Mouse (Mus musculus) limb, embryonic 11.5 days (tissue): Measurements from ENCODE around the gene Dtd1. TPM values are rescaled to one million over a fixed set of nuclear protein-coding genes. Genes with fewer than 3 reads are reported as not detected.

Experiments
- ATAC-seq: fragments of 200-750 bp; cut with Nextera tagmentation; 2 replicates; pipeline ENCODE4 v1.8.0; 2017; ENCODE audit warnings: low read depth; ENCODE audit not compliant: insufficient number of reproducible peaks, low FRiP score, low TSS enrichment
- DNase-seq: peaks from one replicate; pipeline ENCODE4 v3.0.0-alpha.2; 2015; ENCODE audit warnings: low spot score
- H3K27ac ChIP-seq: fragments of 300-500 bp; sonication (generic); replicated peaks from 2 replicates; pipeline ENCODE4 v1.5.1; 2014; ENCODE audit warnings: low read depth, mild to moderate bottlenecking, low read length
- H3K27me3 ChIP-seq: fragments of 300-500 bp; sonication (generic); 2 replicates; pipeline ENCODE4 v1.6.1; 2014; ENCODE audit warnings: mild to moderate bottlenecking, low read length, mixed read lengths; ENCODE audit not compliant: control insufficient read depth, insufficient read depth
- H3K36me3 ChIP-seq: fragments of 300-500 bp; sonication (generic); 2 replicates; pipeline ENCODE4 v1.6.1; 2014; ENCODE audit warnings: mild to moderate bottlenecking, low read length, moderate library complexity, mixed read lengths; ENCODE audit not compliant: control insufficient read depth, insufficient read depth
- H3K4me1 ChIP-seq: fragments of 300-500 bp; sonication (generic); 2 replicates; pipeline ENCODE4 v1.6.1; 2014; ENCODE audit warnings: low read length, mixed read lengths; ENCODE audit not compliant: control insufficient read depth, insufficient read depth
- H3K4me2 ChIP-seq: fragments of 300-500 bp; sonication (generic); 2 replicates; pipeline ENCODE4 v1.6.1; 2014; ENCODE audit warnings: low read depth, mild to moderate bottlenecking, moderate library complexity; ENCODE audit not compliant: severe bottlenecking
- H3K4me3 ChIP-seq: fragments of 300-500 bp; sonication (generic); 2 replicates; pipeline ENCODE4 v1.5.1; 2014; ENCODE audit warnings: low read depth, low read length
- H3K9ac ChIP-seq: fragments of 300-500 bp; sonication (generic); 2 replicates; pipeline ENCODE4 v1.6.1; 2014; ENCODE audit warnings: mild to moderate bottlenecking, low read length
- H3K9me3 ChIP-seq: fragments of 300-500 bp; sonication (generic); 2 replicates; pipeline ENCODE4 v1.6.1; 2016; ENCODE audit warnings: low read length; ENCODE audit not compliant: control insufficient read depth
- WGBS: fragments of 180-500 bp; shearing (Covaris S2); extraction: QIAGEN DNeasy Blood & Tissue Kit; methylation state at CpG from one replicate; pipeline ENCODE4 v1.1.7; 2014; 5-methylcytosine and 5-hydroxymethylcytosine counted together
- polyA plus RNA-seq: library from polyadenylated mRNA; unstranded; fragments of >200 nt; fragmentation: Nextera tagmentation; extraction: Ambion mirVana; gene quantifications from 2 replicates; pipeline ENCODE4 v1.2.1, GENCODE M21; 2014

Dtd1 gene
- polyA plus RNA-seq, 1 experiment from 2014 or later = 40.7 TPM

DNA sequence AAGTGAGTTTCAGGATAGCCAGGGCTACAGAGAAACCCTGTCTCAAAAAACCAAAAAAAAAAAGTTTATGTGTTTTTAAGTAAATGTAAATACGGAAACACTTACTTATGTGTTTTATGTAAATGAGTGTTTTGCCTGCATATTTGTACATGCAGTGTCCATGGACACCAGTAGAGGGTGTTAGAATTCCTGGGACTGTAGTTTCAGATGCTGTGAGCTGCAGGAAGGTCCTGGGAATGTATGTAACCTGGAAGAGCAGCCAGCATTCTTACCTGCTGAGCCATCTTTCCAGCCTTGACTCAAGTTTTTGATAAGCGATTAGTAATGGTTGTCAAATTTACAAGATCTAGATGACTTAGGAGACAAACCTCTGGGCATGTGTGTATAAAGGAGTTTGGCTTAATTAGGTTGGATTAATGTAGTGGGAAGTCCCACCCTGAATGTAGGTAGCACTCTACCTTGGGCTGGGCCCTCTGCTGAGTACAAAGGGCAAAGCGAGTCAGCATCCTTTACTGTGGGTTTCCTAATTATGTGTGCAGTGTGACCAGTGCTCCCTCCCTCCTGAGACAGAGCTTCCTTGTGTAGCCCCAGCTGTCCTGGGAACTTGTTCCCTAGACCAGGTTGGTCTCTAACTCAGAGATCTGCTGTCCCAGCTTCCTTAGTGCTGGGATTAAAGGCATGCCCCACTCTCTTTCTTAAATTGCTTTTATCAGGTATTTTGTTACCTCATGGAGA is 101.9 kb downstream of the Dtd1 start:
- ATAC-seq (no peak), DNase-seq (no peak)
- H3K27ac ChIP-seq = no peak overlapping the region
- 88% methylated on average over 3 of the region's 3 CpGs for WGBS
- no peaks in the 10 kb centered on the region for H3K4me1 ChIP-seq
- H3K36me3 ChIP-seq = no peaks in the 10 kb centered on the region
- no peaks in the 10 kb centered on the region for H3K9me3 ChIP-seq
- H3K27me3 ChIP-seq = no peaks in the 10 kb centered on the region
- H3K4me2 ChIP-seq = no peak overlapping the region
- H3K9ac ChIP-seq = no peak overlapping the region
- no peak overlapping the region for H3K4me3 ChIP-seq

DNA sequence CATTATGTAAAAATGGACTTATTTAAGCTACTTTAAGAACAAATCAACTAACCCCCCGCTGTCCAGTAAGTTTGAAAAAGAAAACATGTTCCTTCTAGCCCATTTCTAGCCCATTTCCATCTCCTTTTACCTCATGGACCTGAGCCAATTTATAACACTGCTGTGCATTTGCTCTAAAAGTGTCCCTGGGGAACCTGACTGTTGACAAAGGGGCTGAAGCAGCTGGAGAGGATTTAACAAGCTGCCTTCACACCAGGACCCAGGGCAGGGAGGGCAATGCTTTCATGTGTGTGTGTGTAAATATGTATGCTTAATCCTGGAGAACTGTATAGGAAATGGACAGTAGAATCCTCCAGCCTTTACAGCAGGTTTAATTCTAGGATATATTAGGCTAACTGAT is 109.6 kb downstream of the Dtd1 start:
- no peak overlapping the region for H3K9ac ChIP-seq
- H3K4me1 ChIP-seq = peaks cover 5% of the 10 kb centered on the region; the same call in 1 of the 2 replicates
- ATAC-seq (no peak), DNase-seq (no peak)
- no peaks in the 10 kb centered on the region for H3K36me3 ChIP-seq
- H3K27me3 ChIP-seq = no peaks in the 10 kb centered on the region
- H3K27ac ChIP-seq = no peak overlapping the region
- 71% methylated on average over 1 of the region's 1 CpGs for WGBS
- no peak overlapping the region for H3K4me3 ChIP-seq
- H3K9me3 ChIP-seq = no peaks in the 10 kb centered on the region
- no peak overlapping the region for H3K4me2 ChIP-seq

DNA sequence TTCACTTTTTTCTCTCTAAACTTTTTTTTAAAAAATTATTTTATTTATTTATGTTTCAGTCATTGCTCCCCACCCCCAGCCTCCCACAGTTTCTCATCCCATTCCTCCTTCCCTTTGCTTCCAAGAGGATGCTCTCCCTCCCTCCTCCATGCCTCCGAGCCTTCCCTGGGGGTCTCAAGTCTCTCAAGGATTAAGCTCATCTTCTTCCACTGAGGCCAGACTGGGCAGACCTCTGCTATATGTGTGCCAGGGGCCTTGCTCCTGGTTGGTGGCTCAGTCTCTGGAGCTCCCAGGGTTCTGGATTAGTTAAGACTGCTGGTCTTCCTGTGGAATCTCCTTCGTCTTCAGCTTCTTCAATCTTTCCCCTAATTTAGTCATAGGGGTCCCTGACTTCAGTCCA is 110.0 kb downstream of the Dtd1 start:
- no peak for DNase-seq
- H3K9ac ChIP-seq = no peak overlapping the region
- no peaks in the 10 kb centered on the region for H3K27me3 ChIP-seq
- peaks cover 5% of the 10 kb centered on the region; the same call in 1 of the 2 replicates for H3K4me1 ChIP-seq
- no peak for ATAC-seq
- WGBS = 80% methylated on average over 2 of the region's 2 CpGs
- no peaks in the 10 kb centered on the region for H3K36me3 ChIP-seq
- H3K9me3 ChIP-seq = no peaks in the 10 kb centered on the region
- no peak overlapping the region for H3K4me2 ChIP-seq
- H3K27ac ChIP-seq = no peak overlapping the region
- no peak overlapping the region for H3K4me3 ChIP-seq

DNA sequence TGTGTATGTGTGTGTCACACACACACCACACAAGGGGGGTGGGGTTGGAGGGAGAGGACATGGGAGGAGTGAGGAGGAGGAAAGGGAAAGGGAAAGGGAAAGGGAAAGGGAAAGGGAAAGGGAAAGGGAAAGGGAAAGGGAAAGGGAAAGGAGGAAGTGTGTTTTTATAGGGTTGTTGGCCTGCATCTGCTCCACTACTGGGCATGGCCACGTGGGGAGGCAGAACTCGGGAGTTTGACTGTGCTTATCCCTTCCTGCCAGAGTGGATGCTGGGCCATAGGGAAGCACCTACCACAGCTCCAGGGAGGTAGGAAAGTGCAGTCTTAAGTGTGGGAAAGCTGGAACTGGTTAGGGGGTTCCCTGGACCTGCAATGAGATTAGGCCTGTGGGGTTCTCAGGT is 114.9 kb downstream of the Dtd1 start:
- H3K9me3 ChIP-seq = no peaks in the 10 kb centered on the region
- no peaks in the 10 kb centered on the region for H3K4me1 ChIP-seq
- H3K4me3 ChIP-seq = no peak overlapping the region
- no peak overlapping the region for H3K27ac ChIP-seq
- 66% methylated on average over 2 of the region's 2 CpGs for WGBS
- no peaks in the 10 kb centered on the region for H3K27me3 ChIP-seq
- DNase-seq (no peak), ATAC-seq (no peak)
- H3K9ac ChIP-seq = no peak overlapping the region
- H3K4me2 ChIP-seq = no peak overlapping the region
- no peaks in the 10 kb centered on the region for H3K36me3 ChIP-seq

DNA sequence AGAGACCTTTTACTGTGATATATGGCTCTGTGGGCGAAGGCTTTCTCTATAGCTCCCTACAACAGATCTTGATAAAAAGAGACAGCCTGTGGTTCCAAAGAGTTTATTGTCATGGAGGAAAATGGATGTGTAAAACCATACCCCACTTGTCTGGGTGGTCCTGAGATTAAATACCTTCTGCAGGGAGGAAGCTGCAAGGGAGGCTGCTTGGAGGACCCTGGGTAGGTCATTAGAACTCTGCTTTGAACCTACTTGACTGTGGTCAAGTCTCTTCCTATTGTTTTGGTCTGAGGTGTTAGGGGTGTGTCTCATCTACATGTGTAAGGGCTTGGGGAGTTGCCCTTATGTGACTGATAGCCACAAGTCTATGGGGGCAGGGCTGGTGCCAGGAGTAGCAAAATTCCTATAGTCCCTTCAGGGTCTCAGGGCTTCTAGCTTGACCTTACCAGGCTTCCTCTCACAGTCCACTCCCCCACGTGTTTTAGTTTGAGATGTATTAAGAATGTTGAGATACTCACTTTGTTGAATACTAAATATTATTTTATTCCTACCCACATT is 115.6 kb downstream of the Dtd1 start:
- Histone ChIP-seq H3K9me3 (no peaks in the 10 kb centered on the region), H3K9ac (no peak overlapping the region), H3K27me3 (no peaks in the 10 kb centered on the region), H3K4me2 (no peak overlapping the region), H3K4me3 (no peak overlapping the region), H3K4me1 (no peaks in the 10 kb centered on the region), H3K27ac (no peak overlapping the region), H3K36me3 (no peaks in the 10 kb centered on the region)
- no peak for ATAC-seq
- DNase-seq = no peak
- 72% methylated on average over 2 of the region's 2 CpGs for WGBS

DNA sequence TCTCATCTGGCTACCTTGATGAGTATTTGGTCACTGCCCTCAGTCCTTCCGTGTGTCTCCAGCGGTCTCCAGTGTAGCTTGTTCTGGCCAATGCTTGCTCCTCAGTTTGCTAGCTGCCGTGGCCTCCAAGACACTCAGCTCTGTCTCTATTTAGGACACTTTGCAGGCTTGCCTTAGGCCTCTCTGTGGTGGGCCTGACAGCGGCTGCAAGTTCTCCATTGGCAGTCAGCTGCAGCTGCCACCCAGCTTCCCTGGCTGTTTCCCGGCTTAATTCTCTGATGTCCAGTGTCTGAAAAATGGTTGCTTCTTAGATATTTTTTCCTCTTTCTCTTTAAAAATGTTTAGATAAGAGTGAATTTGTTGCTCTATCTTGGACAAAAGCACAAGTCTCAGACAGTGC is 116.6 kb downstream of the Dtd1 start:
- WGBS = 86% methylated on average over 5 of the region's 5 CpGs
- Histone ChIP-seq H3K4me2 (no peak overlapping the region), H3K9me3 (no peaks in the 10 kb centered on the region), H3K4me3 (no peak overlapping the region), H3K27me3 (no peaks in the 10 kb centered on the region), H3K4me1 (no peaks in the 10 kb centered on the region), H3K36me3 (no peaks in the 10 kb centered on the region), H3K9ac (no peak overlapping the region), H3K27ac (no peak overlapping the region)
- ATAC-seq = no peak
- no peak for DNase-seq

DNA sequence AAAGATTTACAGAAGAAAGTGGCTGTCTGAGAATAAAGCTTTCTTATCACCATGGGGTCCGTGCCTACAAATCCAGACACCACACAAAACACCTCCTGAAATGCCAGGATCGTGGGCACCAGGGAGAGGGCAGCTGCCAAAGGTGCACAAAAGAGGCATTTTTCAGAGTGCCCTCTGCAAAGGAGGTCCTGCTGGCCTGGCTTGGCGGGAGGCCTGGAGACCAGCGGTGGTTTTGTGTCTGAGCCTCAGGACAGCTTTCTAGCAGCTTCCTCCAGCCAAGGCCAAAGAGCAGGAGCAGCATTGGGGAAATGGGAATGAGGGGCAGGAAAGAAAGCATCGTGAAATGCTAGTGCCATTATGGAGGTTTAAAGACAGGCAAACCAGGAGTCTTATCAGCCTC is 118.6 kb downstream of the Dtd1 start:
- Histone ChIP-seq H3K9ac (no peak overlapping the region), H3K36me3 (no peaks in the 10 kb centered on the region), H3K4me3 (no peak overlapping the region), H3K4me1 (no peaks in the 10 kb centered on the region), H3K4me2 (no peak overlapping the region), H3K9me3 (no peaks in the 10 kb centered on the region), H3K27ac (no peak overlapping the region), H3K27me3 (no peaks in the 10 kb centered on the region)
- WGBS = 75% methylated on average over 5 of the region's 5 CpGs
- DNase-seq = no peak
- no peak for ATAC-seq

DNA sequence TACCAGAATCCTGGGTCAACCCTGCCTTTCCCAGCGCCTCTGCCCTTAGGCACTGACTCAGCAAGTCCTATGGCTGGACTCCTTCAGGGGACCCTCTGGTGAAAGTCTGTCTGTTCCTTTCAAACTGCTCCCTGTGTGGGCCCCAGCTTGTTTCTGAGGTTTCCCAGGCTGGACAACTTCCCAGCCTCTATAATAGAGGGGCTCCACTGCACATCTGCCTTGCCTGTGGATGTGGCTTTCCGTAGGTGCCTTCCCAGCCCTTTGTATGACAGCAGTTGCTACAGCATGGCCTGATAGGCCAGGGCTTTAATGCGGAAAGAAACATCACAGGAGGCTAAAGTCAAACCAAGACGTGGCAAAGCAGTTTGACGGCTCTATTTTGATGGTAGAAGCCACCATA is 119.6 kb downstream of the Dtd1 start:
- Histone ChIP-seq H3K9ac (no peak overlapping the region), H3K4me2 (no peak overlapping the region), H3K4me1 (no peaks in the 10 kb centered on the region), H3K4me3 (no peak overlapping the region), H3K9me3 (no peaks in the 10 kb centered on the region), H3K36me3 (no peaks in the 10 kb centered on the region), H3K27me3 (no peaks in the 10 kb centered on the region), H3K27ac (no peak overlapping the region)
- 83% methylated on average over 5 of the region's 5 CpGs for WGBS
- no peak for ATAC-seq
- no peak for DNase-seq

DNA sequence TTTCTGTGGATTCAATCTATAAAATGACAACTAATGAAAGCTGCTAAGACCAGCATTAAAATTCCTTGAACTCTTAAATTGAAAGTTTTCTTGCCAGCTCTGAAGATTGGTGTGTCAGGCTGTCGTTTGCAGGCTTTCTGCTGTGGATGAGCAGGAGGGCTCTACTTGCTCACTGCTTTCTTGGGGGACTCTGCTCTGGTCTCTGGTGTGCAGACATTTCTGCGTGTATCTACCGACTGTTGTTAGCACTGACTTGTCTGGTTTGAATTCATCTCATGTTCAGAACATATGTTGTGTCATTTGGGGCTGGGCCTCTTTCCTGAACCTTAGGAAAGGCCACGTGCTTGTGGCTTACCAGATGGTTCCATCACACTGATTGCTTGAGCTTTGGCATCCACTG is 120.0 kb downstream of the Dtd1 start:
- no peak for DNase-seq
- Histone ChIP-seq H3K27ac (no peak overlapping the region), H3K9me3 (no peaks in the 10 kb centered on the region), H3K36me3 (no peaks in the 10 kb centered on the region), H3K4me2 (no peak overlapping the region), H3K9ac (no peak overlapping the region), H3K4me3 (no peak overlapping the region), H3K4me1 (no peaks in the 10 kb centered on the region), H3K27me3 (no peaks in the 10 kb centered on the region)
- no peak for ATAC-seq
- WGBS = 77% methylated on average over 4 of the region's 4 CpGs
